Mouse (Mus musculus): ENCODE data around the gene Rab3il1. TPM values are rescaled to one million over a fixed set of nuclear protein-coding genes. Genes with fewer than 3 reads are reported as not detected.

Rab3il1 gene
- polyA plus RNA-seq, 1 experiment from 2014 or later = 34.6 TPM

GRCm38 (mm10) chr19:9989884-9990256 lies 11.6 kb upstream of the Rab3il1 start:
- no peak overlapping the region for H3K9ac ChIP-seq (replicated peaks; ENCODE audit: low read length)
- H3K4me1 ChIP-seq (ENCODE audit: insufficient read depth, low read length) = peaks cover 16% of the 10 kb centered on the region
- H3K4me2 ChIP-seq (replicated peaks; ENCODE audit: low read depth, low read length) = no peak overlapping the region
- H3K27ac ChIP-seq (ENCODE audit: low read length) = no peak overlapping the region
- peaks cover 13% of the 10 kb centered on the region for H3K36me3 ChIP-seq (ENCODE audit: insufficient read depth, low read length)
- H3K9me3 ChIP-seq (ENCODE audit: low read length) = no peaks in the 10 kb centered on the region
- no peak for ATAC-seq (ENCODE audit: low FRiP score, low TSS enrichment)
- no peak overlapping the region for H3K4me3 ChIP-seq (ENCODE audit: low read length)
- no peaks in the 10 kb centered on the region for H3K27me3 ChIP-seq (ENCODE audit: insufficient read depth, low read length)

GRCm38 (mm10) chr19:9991304-9991703 lies 10.2 kb upstream of the Rab3il1 start:
- no peak overlapping the region for H3K4me2 ChIP-seq (replicated peaks; ENCODE audit: low read depth, low read length)
- WGBS = 29% methylated on average over 5 of the region's 5 CpGs
- no peaks in the 10 kb centered on the region for H3K9me3 ChIP-seq (ENCODE audit: low read length)
- H3K9ac ChIP-seq (replicated peaks; ENCODE audit: low read length) = no peak overlapping the region
- H3K36me3 ChIP-seq (ENCODE audit: insufficient read depth, low read length) = 0 out of 2 replicates have a peak, but pooled peaks cover under 1% of the 10 kb centered on the region
- peak; percentile 39; the same call in 1 of the 2 replicates for ATAC-seq (ENCODE audit: low FRiP score, low TSS enrichment)
- H3K4me1 ChIP-seq (ENCODE audit: insufficient read depth, low read length) = peaks cover 16% of the 10 kb centered on the region
- no peak overlapping the region for H3K4me3 ChIP-seq (ENCODE audit: low read length)
- H3K27me3 ChIP-seq (ENCODE audit: insufficient read depth, low read length) = no peaks in the 10 kb centered on the region
- H3K27ac ChIP-seq (ENCODE audit: low read length) = 0 out of 2 replicates have a peak overlapping the region, but pooled peaks have one; percentile 14

GRCm38 (mm10) chr19:9992011-9992958 lies 9.2 kb upstream of the Rab3il1 start:
- peak overlapping the region; percentile 52 for H3K4me2 ChIP-seq (replicated peaks; ENCODE audit: low read depth, low read length)
- H3K4me3 ChIP-seq (ENCODE audit: low read length) = peak overlapping the region; percentile 32
- peak overlapping the region; percentile 43 for H3K9ac ChIP-seq (replicated peaks; ENCODE audit: low read length)
- peak; percentile 57 for ATAC-seq (ENCODE audit: low FRiP score, low TSS enrichment)
- 45% methylated on average over 26 of the region's 26 CpGs for WGBS
- H3K27ac ChIP-seq (ENCODE audit: low read length) = no peak overlapping the region
- no peaks in the 10 kb centered on the region for H3K27me3 ChIP-seq (ENCODE audit: insufficient read depth, low read length)
- no peaks in the 10 kb centered on the region for H3K9me3 ChIP-seq (ENCODE audit: low read length)
- H3K4me1 ChIP-seq (ENCODE audit: insufficient read depth, low read length) = peaks cover 13% of the 10 kb centered on the region
- H3K36me3 ChIP-seq (ENCODE audit: insufficient read depth, low read length) = no peaks in the 10 kb centered on the region

- Histone ChIP-seq H3K9me3 (ENCODE audit: low read length) (no peaks in the 10 kb centered on the region), H3K27ac (ENCODE audit: low read length) (no peak overlapping the region), H3K9ac (replicated peaks; ENCODE audit: low read length) (peak overlapping the region; percentile 43), H3K4me3 (ENCODE audit: low read length) (peak overlapping the region; percentile 32), H3K4me1 (ENCODE audit: insufficient read depth, low read length) (peaks cover 9% of the 10 kb centered on the region; the same call in 1 of the 2 replicates), H3K27me3 (ENCODE audit: insufficient read depth, low read length) (no peaks in the 10 kb centered on the region), H3K4me2 (replicated peaks; ENCODE audit: low read depth, low read length) (peak overlapping the region; percentile 52), H3K36me3 (ENCODE audit: insufficient read depth, low read length) (no peaks in the 10 kb centered on the region)
- peak; percentile 90 for ATAC-seq (ENCODE audit: low FRiP score, low TSS enrichment)
- WGBS = 4% methylated on average over 17 of the region's 17 CpGs
Measured at GRCm38 (mm10) chr19:9993036-9993656, 8.3 kb upstream of the Rab3il1 start.

- no peak overlapping the region for H3K4me3 ChIP-seq (ENCODE audit: low read length)
- H3K4me2 ChIP-seq (replicated peaks; ENCODE audit: low read depth, low read length) = no peak overlapping the region
- H3K9ac ChIP-seq (replicated peaks; ENCODE audit: low read length) = no peak overlapping the region
- no peaks in the 10 kb centered on the region for H3K36me3 ChIP-seq (ENCODE audit: insufficient read depth, low read length)
- no peak overlapping the region for H3K27ac ChIP-seq (ENCODE audit: low read length)
- peaks cover 7% of the 10 kb centered on the region; the same call in 1 of the 2 replicates for H3K4me1 ChIP-seq (ENCODE audit: insufficient read depth, low read length)
- no peaks in the 10 kb centered on the region for H3K27me3 ChIP-seq (ENCODE audit: insufficient read depth, low read length)
- ATAC-seq (ENCODE audit: low FRiP score, low TSS enrichment) = no peak
- WGBS = 66% methylated on average over 12 of the region's 12 CpGs
- no peaks in the 10 kb centered on the region for H3K9me3 ChIP-seq (ENCODE audit: low read length)
Measured at GRCm38 (mm10) chr19:9997204-9998062, 4.0 kb upstream of the Rab3il1 start.

- WGBS = 74% methylated on average over 2 of the region's 2 CpGs
- H3K4me3 ChIP-seq (ENCODE audit: low read length) = no peak overlapping the region
- H3K27me3 ChIP-seq (ENCODE audit: insufficient read depth, low read length) = no peaks in the 10 kb centered on the region
- no peak for ATAC-seq (ENCODE audit: low FRiP score, low TSS enrichment)
- no peak overlapping the region for H3K4me2 ChIP-seq (replicated peaks; ENCODE audit: low read depth, low read length)
- H3K9ac ChIP-seq (replicated peaks; ENCODE audit: low read length) = no peak overlapping the region
- H3K36me3 ChIP-seq (ENCODE audit: insufficient read depth, low read length) = no peaks in the 10 kb centered on the region
- no peaks in the 10 kb centered on the region for H3K9me3 ChIP-seq (ENCODE audit: low read length)
- no peak overlapping the region for H3K27ac ChIP-seq (ENCODE audit: low read length)
- peaks cover 4% of the 10 kb centered on the region; the same call in 1 of the 2 replicates for H3K4me1 ChIP-seq (ENCODE audit: insufficient read depth, low read length)
Measured at GRCm38 (mm10) chr19:9998063-9998416, 3.4 kb upstream of the Rab3il1 start.

GRCm38 (mm10) chr19:9998736-9999486 lies 2.6 kb upstream of the Rab3il1 start:
- Histone ChIP-seq H3K4me2 (replicated peaks; ENCODE audit: low read depth, low read length) (no peak overlapping the region), H3K27ac (ENCODE audit: low read length) (no peak overlapping the region), H3K9me3 (ENCODE audit: low read length) (no peaks in the 10 kb centered on the region), H3K36me3 (ENCODE audit: insufficient read depth, low read length) (no peaks in the 10 kb centered on the region), H3K4me1 (ENCODE audit: insufficient read depth, low read length) (no peaks in the 10 kb centered on the region), H3K4me3 (ENCODE audit: low read length) (no peak overlapping the region), H3K9ac (replicated peaks; ENCODE audit: low read length) (no peak overlapping the region), H3K27me3 (ENCODE audit: insufficient read depth, low read length) (no peaks in the 10 kb centered on the region)
- ATAC-seq (ENCODE audit: low FRiP score, low TSS enrichment) = no peak
- 65% methylated on average over 13 of the region's 13 CpGs for WGBS

GRCm38 (mm10) chr19:10000330-10000729 lies 1.1 kb upstream of the Rab3il1 start:
- Histone ChIP-seq H3K9ac (replicated peaks; ENCODE audit: low read length) (0 out of 2 replicates have a peak overlapping the region, but pooled peaks have one; percentile 12), H3K36me3 (ENCODE audit: insufficient read depth, low read length) (no peaks in the 10 kb centered on the region), H3K27ac (ENCODE audit: low read length) (no peak overlapping the region), H3K4me3 (ENCODE audit: low read length) (no peak overlapping the region), H3K4me2 (replicated peaks; ENCODE audit: low read depth, low read length) (no peak overlapping the region), H3K4me1 (ENCODE audit: insufficient read depth, low read length) (no peaks in the 10 kb centered on the region), H3K9me3 (ENCODE audit: low read length) (no peaks in the 10 kb centered on the region), H3K27me3 (ENCODE audit: insufficient read depth, low read length) (no peaks in the 10 kb centered on the region)
- 18% methylated on average over 3 of the region's 3 CpGs for WGBS
- no peak for ATAC-seq (ENCODE audit: low FRiP score, low TSS enrichment)

GRCm38 (mm10) chr19:10003696-10004095 lies 2.2 kb downstream of the Rab3il1 start:
- no peak for ATAC-seq (ENCODE audit: low FRiP score, low TSS enrichment)
- no peaks in the 10 kb centered on the region for H3K36me3 ChIP-seq (ENCODE audit: insufficient read depth, low read length)
- no peak overlapping the region for H3K4me2 ChIP-seq (replicated peaks; ENCODE audit: low read depth, low read length)
- no peaks in the 10 kb centered on the region for H3K4me1 ChIP-seq (ENCODE audit: insufficient read depth, low read length)
- 88% methylated on average over 1 of the region's 1 CpGs for WGBS
- H3K9ac ChIP-seq (replicated peaks; ENCODE audit: low read length) = no peak overlapping the region
- no peaks in the 10 kb centered on the region for H3K27me3 ChIP-seq (ENCODE audit: insufficient read depth, low read length)
- H3K4me3 ChIP-seq (ENCODE audit: low read length) = no peak overlapping the region
- no peaks in the 10 kb centered on the region for H3K9me3 ChIP-seq (ENCODE audit: low read length)
- no peak overlapping the region for H3K27ac ChIP-seq (ENCODE audit: low read length)
